Mouse (Mus musculus): Measurements from ENCODE around the gene Cfap97. TPM values are rescaled to one million over a fixed set of nuclear protein-coding genes. Genes with fewer than 3 reads are reported as not detected.

The Cfap97 gene
- polyA plus RNA-seq, 1 experiment from 2014 or later, result 23.1 TPM

DNA sequence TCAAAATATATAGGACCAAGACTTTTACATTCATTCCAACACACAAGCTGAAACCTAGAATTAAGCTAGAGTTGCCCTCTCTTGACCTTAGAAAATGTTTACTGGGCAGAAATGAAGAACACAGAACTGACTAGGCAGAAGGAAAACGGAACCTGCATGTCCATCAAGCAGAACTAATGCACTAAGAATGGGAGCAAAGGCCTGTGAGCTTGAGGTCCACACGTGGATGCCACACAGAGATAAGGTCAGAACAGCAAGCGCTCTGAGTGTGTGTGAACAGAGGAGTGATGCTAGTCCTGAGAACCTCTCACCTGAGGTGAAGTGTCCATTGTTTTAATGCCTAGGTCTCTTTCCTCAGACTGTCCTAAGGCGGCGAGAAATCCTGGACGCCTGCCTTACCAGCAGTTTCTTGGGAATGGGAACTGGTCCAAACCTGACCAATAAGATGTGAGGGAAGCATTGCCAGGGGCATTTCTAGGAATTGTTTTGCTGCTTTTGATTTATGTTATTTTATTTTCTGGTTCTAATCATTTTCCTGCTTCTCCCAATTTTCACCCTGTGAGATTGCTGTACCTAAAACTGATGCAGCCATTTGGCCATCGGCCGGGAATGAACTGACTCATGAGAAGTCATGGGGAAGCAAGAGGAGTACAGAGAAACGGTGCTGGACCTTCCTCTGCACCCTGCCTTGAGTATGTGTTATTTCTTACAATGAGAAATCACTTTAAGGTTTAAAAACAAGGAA is 11.0 kb upstream of the Cfap97 start:
- Histone ChIP-seq H3K4me3 (no peak overlapping the region), H3K27ac (replicated peaks) (no peak overlapping the region), H3K36me3 (no peaks in the 10 kb centered on the region), H3K4me1 (peaks cover 6% of the 10 kb centered on the region; the same call in 1 of the 2 replicates), H3K9ac (replicated peaks) (no peak overlapping the region), H3K9me3 (no peaks in the 10 kb centered on the region), H3K27me3 (no peaks in the 10 kb centered on the region), H3K4me2 (replicated peaks) (no peak overlapping the region)
- no peak for ATAC-seq (replicated peaks)
- WGBS, result 78% methylated on average over 9 of the region's 9 CpGs

DNA sequence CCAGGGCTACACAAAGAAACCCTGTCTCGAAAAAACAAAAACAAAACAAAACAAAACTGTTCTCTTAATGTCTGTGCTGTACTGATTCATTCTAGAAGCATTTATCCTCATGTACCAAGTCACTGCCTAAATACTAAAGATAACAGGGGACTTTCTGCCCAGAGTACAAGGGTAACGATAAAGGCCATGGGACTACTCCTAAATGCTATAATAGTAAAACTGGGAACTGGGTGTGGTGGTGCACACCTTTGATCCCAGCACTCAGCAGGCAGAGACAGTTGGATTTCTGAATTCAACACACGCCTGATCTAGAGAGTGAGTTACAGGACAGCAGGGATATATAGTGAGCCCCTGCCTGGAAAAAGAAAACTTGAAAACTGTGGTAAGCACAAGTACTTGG is 9.9 kb upstream of the Cfap97 start:
- WGBS, result 92% methylated on average over 3 of the region's 3 CpGs
- H3K27ac ChIP-seq (replicated peaks), result no peak overlapping the region
- H3K4me1 ChIP-seq, result peaks cover 6% of the 10 kb centered on the region; the same call in 1 of the 2 replicates
- H3K27me3 ChIP-seq, result no peaks in the 10 kb centered on the region
- no peak overlapping the region for H3K4me3 ChIP-seq
- no peak for ATAC-seq (replicated peaks)
- H3K9ac ChIP-seq (replicated peaks), result no peak overlapping the region
- H3K36me3 ChIP-seq, result no peaks in the 10 kb centered on the region
- no peaks in the 10 kb centered on the region for H3K9me3 ChIP-seq
- no peak overlapping the region for H3K4me2 ChIP-seq (replicated peaks)

GRCm38 (mm10) chr8:46142498-46143081 is 9.0 kb upstream of the Cfap97 start:
- 88% methylated on average over 4 of the region's 4 CpGs for WGBS
- H3K9ac ChIP-seq (replicated peaks), result no peak overlapping the region
- no peak overlapping the region for H3K4me2 ChIP-seq (replicated peaks)
- peaks cover 6% of the 10 kb centered on the region; the same call in 1 of the 2 replicates for H3K4me1 ChIP-seq
- no peaks in the 10 kb centered on the region for H3K27me3 ChIP-seq
- H3K36me3 ChIP-seq, result no peaks in the 10 kb centered on the region
- ATAC-seq (replicated peaks), result no peak
- H3K4me3 ChIP-seq, result no peak overlapping the region
- H3K27ac ChIP-seq (replicated peaks), result no peak overlapping the region
- no peaks in the 10 kb centered on the region for H3K9me3 ChIP-seq

- Histone ChIP-seq H3K27ac (replicated peaks) (no peak overlapping the region), H3K36me3 (no peaks in the 10 kb centered on the region), H3K9ac (replicated peaks) (no peak overlapping the region), H3K4me3 (no peak overlapping the region), H3K9me3 (no peaks in the 10 kb centered on the region), H3K27me3 (no peaks in the 10 kb centered on the region), H3K4me2 (replicated peaks) (no peak overlapping the region), H3K4me1 (peaks cover 6% of the 10 kb centered on the region; the same call in 1 of the 2 replicates)
- WGBS, result 76% methylated on average over 5 of the region's 5 CpGs
- no peak for ATAC-seq (replicated peaks)
Observed at GRCm38 (mm10) chr8:46143470-46143869, 8.1 kb upstream of the Cfap97 start.

DNA sequence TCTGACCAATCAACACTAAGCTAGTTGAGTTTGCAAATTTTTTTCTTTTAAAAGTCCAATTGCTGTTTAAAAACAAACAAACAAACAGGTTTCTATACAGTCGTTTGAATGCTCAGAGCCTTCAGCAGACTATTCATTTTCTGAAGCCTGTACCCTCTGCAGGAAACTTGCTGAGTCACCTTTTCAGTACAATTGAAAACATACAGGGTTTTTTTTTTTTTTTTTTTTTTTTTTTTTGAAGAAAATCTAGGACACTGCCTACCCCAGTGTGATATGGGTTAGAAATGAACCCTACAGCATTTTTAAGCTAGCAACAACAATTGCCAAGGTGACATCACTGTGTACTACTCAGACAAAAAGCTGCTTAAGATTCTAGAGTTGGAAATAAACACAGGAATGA is 7.6 kb upstream of the Cfap97 start:
- Histone ChIP-seq H3K9ac (replicated peaks) (no peak overlapping the region), H3K27me3 (no peaks in the 10 kb centered on the region), H3K4me2 (replicated peaks) (no peak overlapping the region), H3K27ac (replicated peaks) (no peak overlapping the region), H3K4me1 (peaks cover 6% of the 10 kb centered on the region; the same call in 1 of the 2 replicates), H3K9me3 (no peaks in the 10 kb centered on the region), H3K4me3 (no peak overlapping the region), H3K36me3 (no peaks in the 10 kb centered on the region)
- ATAC-seq (replicated peaks), result no peak
- WGBS, result 34% methylated on average over 1 of the region's 1 CpGs

GRCm38 (mm10) chr8:46146173-46146572 is 5.4 kb upstream of the Cfap97 start:
- Histone ChIP-seq H3K4me1 (peaks cover 7% of the 10 kb centered on the region), H3K9ac (replicated peaks) (no peak overlapping the region), H3K36me3 (no peaks in the 10 kb centered on the region), H3K27me3 (no peaks in the 10 kb centered on the region), H3K27ac (replicated peaks) (no peak overlapping the region), H3K9me3 (no peaks in the 10 kb centered on the region), H3K4me3 (no peak overlapping the region), H3K4me2 (replicated peaks) (no peak overlapping the region)
- 41% methylated on average over 3 of the region's 3 CpGs for WGBS
- no peak for ATAC-seq (replicated peaks)

GRCm38 (mm10) chr8:46149306-46149705 is 2.3 kb upstream of the Cfap97 start:
- H3K4me3 ChIP-seq, result no peak overlapping the region
- no peak overlapping the region for H3K4me2 ChIP-seq (replicated peaks)
- H3K27ac ChIP-seq (replicated peaks), result no peak overlapping the region
- H3K4me1 ChIP-seq, result peaks cover 14% of the 10 kb centered on the region
- H3K36me3 ChIP-seq, result no peaks in the 10 kb centered on the region
- no peak overlapping the region for H3K9ac ChIP-seq (replicated peaks)
- 0 out of 2 replicates have a peak, but pooled peaks cover 5% of the 10 kb centered on the region for H3K27me3 ChIP-seq
- 88% methylated on average over 6 of the region's 6 CpGs for WGBS
- no peak for ATAC-seq (replicated peaks)
- H3K9me3 ChIP-seq, result no peaks in the 10 kb centered on the region

- Histone ChIP-seq H3K36me3 (no peaks in the 10 kb centered on the region), H3K9ac (replicated peaks) (no peak overlapping the region), H3K27ac (replicated peaks) (no peak overlapping the region), H3K9me3 (no peaks in the 10 kb centered on the region), H3K4me1 (peaks cover 14% of the 10 kb centered on the region), H3K4me2 (replicated peaks) (no peak overlapping the region), H3K4me3 (no peak overlapping the region), H3K27me3 (0 out of 2 replicates have a peak, but pooled peaks cover 8% of the 10 kb centered on the region)
- no peak for ATAC-seq (replicated peaks)
- WGBS, result 83% methylated on average over 9 of the region's 9 CpGs
Observed at GRCm38 (mm10) chr8:46149782-46150181, 1.8 kb upstream of the Cfap97 start.

- H3K9ac ChIP-seq (replicated peaks), result peak within 1 kb of the TSS; percentile 81
- H3K4me3 ChIP-seq, result peak within 1 kb of the TSS; percentile 79
- H3K9me3 ChIP-seq, result no peaks in the 10 kb centered on the region
- 2% methylated on average over 84 of the region's 103 CpGs for WGBS
- no peaks in the 10 kb centered on the region for H3K36me3 ChIP-seq
- ATAC-seq (replicated peaks), result peak; percentile 88
- peak within 1 kb of the TSS; percentile 86 for H3K4me2 ChIP-seq (replicated peaks)
- peaks cover 14% of the 10 kb centered on the region for H3K4me1 ChIP-seq
- peak within 1 kb of the TSS; percentile 74 for H3K27ac ChIP-seq (replicated peaks)
- 0 out of 2 replicates have a peak, but pooled peaks cover 8% of the 10 kb centered on the region for H3K27me3 ChIP-seq
Observed at GRCm38 (mm10) chr8:46152064-46153031, 777 bp downstream of the Cfap97 start, which contains the start of gene Snx25. Snx25 (minus strand) TSS chr8:46152159.

- H3K27me3 ChIP-seq, result 0 out of 2 replicates have a peak, but pooled peaks cover 8% of the 10 kb centered on the region
- peaks cover 14% of the 10 kb centered on the region for H3K4me1 ChIP-seq
- H3K9me3 ChIP-seq, result no peaks in the 10 kb centered on the region
- H3K36me3 ChIP-seq, result no peaks in the 10 kb centered on the region
- peak overlapping the region; percentile 86 for H3K4me2 ChIP-seq (replicated peaks)
- H3K4me3 ChIP-seq, result peak overlapping the region; percentile 79; the same call in 1 of the 2 replicates
- 28% methylated on average over 2 of the region's 2 CpGs for WGBS
- no peak overlapping the region for H3K9ac ChIP-seq (replicated peaks)
- H3K27ac ChIP-seq (replicated peaks), result no peak overlapping the region
- peak; percentile 9; the same call in 1 of the 2 replicates for ATAC-seq (replicated peaks)
Observed at GRCm38 (mm10) chr8:46153042-46153441, 1.5 kb downstream of the Cfap97 start.

DNA sequence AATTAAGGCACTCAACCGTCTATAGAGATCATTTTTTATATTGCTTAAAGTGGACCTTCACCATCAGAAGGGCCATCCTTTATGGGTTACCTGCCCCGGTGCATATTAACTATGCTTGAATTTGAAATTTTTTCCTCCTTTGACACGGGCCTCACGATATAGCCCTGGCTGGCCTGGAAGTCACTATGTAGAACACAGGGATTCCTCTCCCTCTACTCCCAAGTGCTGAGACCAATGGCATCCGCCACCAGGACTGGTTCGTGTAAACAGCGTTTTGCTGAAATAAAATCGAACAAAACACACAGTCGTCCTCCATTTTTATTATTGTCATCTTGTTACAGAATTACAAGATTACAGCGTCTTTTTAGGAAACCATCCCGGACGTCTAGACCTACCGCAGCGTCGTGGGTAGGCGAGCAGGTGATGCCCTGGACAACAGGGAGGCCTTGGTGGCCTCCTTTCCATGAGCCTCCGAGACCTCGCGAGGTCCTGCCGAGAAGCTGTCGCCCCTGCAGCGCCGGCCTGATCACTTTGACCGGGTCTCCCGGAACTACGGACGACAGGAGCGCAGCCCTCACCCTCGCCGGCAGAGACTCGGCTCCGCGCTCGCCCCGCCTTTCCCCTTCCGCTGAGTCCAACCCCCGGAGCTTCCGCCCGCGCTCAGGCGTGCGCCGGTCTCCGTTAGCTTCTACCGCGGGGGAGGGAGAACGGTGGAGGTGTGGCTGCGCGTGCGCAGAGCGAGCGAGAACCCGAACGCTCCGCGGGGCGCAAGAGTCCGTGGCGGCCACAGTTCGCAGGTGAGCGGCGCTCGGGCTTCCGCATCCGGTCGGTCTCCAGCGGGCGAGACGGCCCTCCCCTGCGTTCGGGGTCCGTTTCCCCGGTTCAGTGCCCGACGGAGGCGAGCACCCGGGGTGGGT is 11.6 kb downstream of the Cfap97 start:
- Histone ChIP-seq H3K27me3 (no peaks in the 10 kb centered on the region), H3K4me2 (replicated peaks) (peak overlapping the region; percentile 56), H3K9ac (replicated peaks) (peak overlapping the region; percentile 89), H3K4me1 (peaks cover 19% of the 10 kb centered on the region), H3K4me3 (peak overlapping the region; percentile 87), H3K36me3 (no peaks in the 10 kb centered on the region), H3K27ac (replicated peaks) (peak overlapping the region; percentile 84), H3K9me3 (no peaks in the 10 kb centered on the region)
- peak; percentile 99 for ATAC-seq (replicated peaks)
- 2% methylated on average over 77 of the region's 77 CpGs for WGBS

All from forebrain, embryonic 15.5 days (tissue).